Mouse (Mus musculus): ENCODE results near the gene Neurod2.

Gene Neurod2

DNA sequence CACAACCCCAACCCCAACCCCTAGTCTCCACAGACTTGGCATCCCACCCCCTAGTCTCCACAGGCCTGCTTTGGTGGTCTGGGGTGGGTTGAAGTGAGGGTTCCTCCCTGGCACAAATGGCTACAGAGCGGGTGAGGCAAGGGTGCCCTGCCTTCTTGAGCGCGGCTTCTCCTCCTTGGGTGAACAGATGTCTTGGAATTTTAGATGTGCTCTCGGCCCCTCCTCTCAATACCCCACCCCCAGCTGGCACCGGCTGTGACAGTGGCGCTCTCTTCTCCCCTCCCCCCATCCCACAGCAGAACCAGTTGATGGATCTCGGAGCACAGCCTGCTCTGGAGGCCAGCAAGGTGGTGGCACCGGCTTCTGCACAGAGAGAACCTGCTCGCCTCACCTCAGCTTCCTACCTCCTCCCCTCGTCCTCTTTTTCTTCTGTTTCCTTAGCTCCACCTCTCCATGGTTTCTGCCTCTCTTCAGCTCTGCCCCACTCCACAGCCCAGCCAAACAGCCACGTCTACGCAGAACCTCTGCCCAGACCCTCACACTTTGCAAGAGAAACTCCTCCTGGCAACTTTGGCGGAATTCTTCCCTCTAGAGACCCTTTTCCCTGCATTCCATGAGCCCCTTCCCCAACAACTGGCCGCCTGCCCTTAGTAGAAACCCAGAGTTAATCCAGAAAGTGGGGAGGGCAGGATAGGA lies 10.9 kb downstream of the Neurod2 start:
- WGBS, result 5% methylated on average over 14 of the region's 14 CpGs

DNA sequence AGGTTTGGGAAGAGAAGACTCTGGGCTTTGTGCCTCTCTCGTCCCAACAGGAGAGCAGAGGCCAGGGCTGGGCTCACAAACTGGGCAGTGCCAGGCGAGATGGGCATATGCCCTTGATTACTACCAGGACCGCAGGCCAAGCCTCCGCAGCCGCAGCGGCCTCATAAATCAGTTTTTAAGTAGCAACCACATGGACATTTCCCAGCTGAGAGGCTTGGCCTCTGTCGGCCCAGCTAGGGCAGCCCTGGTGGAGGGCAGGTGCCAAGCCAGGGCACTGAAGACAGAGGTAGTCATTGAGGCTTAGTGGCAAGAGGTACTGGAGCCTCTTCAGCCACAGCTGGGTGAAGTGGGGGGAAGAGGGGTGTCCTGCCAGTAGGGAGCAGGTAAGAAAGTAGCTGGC lies 12.0 kb downstream of the Neurod2 start:
- WGBS, result 38% methylated on average over 7 of the region's 7 CpGs

DNA sequence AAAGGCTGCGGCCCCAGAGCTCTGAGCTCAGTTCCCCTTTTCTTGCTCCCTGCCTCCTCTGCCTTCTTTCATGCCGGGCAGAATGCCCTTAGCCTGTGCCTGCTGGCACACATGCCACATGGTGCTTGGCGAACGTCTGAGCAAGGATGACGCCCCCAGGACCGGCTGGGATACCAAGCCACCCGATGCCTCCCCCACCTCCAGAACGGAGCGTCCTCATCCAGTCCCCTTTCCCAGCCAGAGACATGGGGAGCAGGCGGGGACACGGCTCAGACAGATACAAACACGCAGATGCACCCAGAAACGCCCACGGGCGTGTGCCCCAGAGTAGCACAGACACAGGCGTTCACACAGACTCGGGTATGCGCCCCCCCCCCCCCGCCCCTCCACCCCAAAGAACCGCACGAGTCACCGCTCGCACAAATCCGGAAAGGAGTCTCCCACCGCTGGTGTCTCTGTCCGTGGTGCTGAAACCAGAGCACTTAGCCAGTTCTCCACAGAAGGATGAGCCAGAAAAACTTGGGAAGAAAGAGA lies 15.6 kb downstream of the Neurod2 start:
- under 1% methylated on average over 26 of the region's 26 CpGs for WGBS

DNA sequence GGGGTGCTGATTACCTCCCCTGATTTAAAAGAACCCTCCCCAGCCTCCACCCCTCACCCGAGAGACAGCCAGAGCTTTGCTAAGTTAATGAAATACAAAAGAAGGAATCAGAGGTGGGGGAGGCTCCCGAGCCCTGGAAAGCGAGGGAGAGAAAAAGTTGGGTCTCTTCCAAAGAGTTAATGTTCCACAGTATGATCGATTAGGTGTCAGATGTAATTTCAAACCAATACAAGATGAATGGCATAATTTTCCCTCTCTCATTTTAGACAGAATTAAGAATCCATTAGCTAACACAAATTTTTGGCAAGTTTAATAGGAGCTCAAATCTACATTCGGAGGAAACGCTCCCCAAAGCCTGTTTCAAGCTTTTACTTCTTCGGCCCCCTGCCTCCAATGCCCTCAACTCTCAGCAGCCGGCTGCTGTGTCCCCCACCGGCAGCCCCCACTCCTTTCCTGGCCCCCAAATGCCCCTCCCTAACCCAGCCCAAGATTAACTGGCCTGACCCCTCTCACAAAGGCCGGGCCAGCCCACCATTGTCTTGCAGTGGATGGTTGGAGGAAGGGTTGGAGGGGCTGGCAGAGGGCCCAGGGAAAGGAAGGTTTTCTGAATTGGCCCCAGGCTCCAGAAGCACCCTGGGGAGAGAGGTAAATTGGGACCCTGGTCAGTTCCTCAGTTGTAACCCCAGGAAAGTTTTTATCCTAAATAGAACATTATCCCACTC lies 30.8 kb downstream of the Neurod2 start:
- WGBS, result 18% methylated on average over 10 of the region's 10 CpGs

DNA sequence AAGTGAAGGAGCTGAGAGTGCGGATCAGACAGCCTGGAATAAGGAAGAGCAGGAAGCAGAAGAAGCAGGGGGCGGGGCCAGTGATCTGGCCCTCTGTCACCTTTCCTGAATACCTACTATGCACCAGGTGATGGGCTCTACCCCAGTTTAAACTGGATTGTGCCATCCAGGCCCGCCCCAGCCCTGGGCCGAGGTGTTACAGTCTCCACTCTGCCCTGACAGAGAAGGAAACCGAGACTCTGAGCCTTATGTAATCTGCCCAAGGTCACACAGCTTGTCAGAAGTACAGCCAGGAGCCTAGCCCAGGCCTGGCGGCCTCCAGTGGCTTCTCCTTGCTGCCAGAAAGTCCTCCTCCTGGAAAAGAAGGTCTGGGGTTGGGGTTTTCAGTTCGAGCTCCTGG lies 31.7 kb downstream of the Neurod2 start:
- 43% methylated on average over 7 of the region's 7 CpGs for WGBS

DNA sequence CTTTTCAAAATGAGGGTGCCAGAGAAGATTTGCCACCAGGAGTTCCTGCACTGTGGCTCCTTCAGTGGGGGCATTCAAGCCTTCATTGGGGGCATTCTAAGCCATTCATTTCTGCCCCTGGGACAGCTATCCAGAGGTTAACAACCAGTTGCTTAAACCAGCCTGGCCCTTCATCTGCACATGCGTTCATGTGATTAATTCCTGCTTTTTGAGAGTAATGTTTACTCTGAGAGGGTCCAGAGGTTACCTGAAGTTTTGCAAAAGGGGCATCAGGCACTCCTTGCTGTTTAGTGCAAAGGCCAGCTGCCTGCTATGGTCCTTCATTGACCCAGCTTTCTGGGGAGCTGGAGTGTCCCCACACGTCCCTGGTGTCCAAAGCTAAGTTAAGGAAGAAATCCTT lies 32.5 kb downstream of the Neurod2 start:
- WGBS, result 85% methylated on average over 2 of the region's 2 CpGs

DNA sequence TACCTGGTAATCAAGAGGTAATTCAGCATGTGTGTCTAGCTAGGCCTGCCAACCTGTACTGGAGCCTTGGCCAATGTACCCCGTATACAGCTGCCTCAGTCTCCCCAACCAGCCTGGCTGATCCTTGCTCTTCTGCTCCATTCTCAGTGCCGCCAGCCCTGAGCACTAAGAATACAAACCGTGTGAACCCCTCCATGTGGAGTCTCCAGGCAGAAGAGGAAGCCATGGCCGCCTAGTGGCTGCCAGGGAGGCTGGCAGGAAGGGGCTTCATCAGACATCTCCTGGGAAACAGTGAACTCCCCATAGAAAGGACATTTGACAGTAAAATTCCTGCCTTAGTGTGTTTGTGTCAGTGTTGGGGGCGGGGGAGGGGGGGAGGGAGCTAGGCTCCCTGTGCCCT lies 33.2 kb downstream of the Neurod2 start:
- WGBS, result 10% methylated on average over 5 of the region's 5 CpGs

DNA sequence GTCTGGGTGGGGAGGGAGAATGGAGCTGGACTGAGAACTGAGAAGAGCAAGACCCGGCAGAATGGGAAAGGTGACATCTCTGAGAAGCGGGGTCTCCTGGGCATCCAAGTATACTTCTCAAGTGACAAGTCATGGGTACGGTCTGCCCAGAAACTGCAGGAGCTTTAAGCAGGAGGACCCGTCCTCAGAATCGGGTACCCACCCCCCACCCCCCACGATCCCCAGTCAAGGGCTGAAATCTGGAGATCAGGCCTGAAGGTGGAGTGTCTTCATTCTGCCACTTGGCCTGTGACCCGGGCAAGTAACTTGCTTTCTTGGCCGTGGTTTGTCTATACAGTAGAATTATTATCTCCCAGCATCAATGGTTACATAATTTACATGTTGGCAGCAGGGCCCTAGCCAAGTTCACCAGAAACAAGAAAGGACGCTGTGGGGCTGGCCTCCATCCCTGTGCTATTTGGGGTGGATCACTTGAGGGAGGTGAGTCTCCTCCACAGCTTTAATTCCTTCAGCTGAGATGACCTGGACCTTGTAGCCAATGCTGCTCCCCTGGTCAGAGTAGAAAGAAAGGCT lies 34.3 kb downstream of the Neurod2 start:
- whole genome bisulfite sequencing, result 5% methylated on average over 9 of the region's 9 CpGs

DNA sequence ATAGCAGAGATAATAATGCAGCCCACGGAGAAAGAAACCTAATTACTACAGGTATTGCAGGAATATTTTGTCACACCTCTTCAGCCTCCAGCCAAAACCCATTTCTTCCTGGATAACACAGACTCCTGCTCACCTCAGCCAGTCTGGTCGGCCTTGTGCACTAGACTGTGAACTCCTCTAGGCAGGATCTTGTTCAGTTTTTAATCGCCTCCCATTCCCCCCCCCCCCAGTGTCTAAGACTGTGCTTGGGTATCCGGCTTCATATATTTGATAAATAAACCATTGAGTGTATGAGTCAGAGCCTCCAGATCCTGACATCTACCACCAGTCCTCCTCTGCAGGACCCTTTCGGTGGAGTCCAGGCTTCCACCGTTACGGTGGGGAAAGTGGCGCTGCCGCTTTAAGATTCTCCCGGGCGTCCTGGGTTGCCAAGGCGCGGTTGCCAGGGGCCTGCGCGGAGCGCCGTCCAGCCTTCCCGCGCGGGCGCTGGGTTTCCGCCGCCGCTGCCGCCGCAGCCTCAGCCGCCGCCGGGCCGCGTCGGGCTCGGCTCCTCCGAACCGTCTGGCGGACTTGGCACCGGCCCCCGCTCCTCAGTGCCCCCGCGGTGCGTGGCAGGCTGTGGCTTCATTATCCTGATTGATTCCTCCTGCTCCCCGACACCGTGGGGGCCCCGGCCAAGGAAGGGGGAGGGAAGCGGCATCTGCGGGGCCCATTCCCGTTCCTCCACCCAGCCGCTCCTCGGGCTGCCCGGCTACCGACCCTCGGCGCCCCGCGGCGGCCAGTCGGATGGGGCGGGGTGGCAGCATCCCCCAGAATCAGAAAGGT lies 35.0 kb downstream of the Neurod2 start:
- 2% methylated on average over 58 of the region's 58 CpGs for WGBS

DNA sequence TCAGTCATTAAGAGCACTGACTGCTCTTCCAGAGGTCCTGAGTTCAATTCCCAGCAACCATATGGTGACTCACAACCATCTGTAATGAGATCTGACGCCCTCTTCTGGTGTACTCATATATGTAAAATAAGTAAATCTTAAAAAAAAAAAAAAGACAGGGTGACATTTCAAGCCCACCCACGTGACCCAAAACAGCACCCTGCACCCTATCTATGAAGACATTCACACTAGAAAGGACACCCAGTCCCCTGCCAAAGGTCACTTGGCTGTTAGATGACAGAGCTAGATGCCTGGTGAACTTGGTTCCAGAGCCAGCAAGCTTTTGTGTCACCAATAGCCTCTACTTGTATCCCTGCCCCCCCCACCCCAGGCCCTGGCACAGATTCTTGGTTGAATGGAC lies 36.4 kb downstream of the Neurod2 start:
- WGBS, result 33% methylated on average over 2 of the region's 2 CpGs

DNA sequence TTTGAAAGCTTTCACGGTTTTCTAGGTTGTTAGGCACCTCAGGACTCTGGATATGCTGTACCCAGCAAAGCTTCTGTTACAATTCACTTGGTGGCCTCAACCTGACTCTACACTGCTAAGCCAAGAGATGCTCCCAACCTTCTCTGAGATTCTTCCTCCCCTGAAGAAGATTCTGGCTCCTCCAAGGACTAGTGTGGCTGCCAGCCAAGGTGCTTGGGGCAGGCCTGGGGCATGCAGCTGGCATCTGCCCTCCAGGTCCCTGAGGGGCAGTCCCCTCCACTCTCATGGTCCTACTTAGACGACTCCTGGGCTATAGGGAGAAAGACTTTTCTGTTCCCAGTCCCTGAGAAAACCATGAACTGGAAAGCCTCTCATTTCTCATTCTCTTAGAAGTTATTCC lies 38.5 kb downstream of the Neurod2 start:
- 79% methylated on average over 2 of the region's 2 CpGs for WGBS

DNA sequence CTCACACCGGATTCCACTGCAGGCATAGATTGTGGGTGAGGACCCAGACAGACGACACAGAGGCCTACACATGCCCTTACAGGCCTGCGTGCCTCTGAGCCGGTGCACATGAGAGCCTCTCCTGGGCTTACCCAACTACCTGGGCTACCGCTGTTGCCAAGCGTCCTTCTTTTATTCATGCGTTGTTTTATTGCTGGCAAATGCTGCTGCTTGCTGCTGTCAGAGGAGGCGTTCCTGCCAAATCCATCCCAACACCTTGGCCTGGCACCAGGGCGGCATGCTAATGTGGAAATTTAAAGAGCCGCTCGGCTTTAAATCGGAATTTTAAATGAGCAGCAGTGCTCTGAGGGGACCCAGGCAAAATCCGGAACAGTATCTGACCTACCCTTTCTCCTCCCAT lies 39.6 kb downstream of the Neurod2 start:
- WGBS, result 37% methylated on average over 13 of the region's 13 CpGs

DNA sequence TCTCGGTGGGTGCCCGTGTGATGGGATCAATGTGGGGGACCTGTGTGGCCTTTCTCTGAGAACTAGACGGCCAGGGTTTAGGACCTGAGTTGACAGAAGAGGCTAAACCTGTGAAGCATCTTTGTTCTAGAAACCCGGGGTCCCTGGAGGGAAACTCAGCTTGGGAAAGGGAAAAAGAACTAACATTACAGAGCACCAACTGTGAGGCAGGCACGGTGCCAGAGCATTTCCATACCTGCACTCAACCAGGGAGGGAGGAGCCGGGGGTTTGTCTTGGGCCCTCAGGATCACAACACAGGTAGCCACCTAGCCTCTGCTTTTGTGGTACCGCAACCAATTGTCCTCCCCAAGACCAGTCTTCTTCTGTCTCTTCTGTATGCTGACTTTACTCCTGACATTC lies 41.5 kb downstream of the Neurod2 start:
- WGBS, result 37% methylated on average over 7 of the region's 7 CpGs

DNA sequence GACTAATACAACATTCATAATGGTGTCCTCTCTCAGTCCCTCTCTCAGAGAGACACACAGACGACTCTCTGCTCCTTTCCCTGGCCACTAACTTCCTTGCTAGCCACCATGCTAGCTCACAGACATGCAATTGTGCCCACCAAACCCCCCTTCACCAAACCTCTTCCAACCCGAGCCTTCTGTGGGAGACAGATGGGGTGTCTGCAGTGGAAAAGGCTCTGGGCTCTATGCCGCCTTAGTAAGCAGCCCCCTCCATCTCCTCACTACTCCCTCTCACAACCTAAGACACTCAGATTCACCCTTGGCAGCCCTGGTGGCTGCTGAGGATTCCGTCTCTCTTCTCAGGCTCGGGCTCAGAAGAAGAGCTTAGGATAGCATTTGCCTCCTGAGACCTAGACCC lies 41.9 kb downstream of the Neurod2 start:
- WGBS, result 30% methylated on average over 5 of the region's 5 CpGs

DNA sequence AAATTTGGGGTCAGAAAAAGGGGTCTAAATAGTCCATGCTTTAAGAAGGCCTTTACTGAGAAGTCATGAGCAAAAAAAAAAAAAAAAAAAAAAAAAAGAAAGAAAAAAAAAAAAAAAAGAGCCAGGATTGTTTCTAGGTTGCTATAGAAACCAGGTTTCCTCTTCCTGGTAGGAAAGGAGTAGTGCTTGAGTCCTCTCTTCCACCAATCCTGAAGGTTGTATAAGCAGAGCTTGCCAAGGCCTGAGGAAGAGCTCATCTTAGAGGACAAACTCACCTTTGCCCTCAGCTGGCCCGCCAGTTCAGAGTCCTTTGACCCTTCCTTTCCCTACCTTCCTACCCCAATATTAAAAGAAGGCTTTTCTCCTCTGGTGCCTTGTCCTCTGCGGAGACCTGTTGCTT lies 44.1 kb downstream of the Neurod2 start:
- WGBS, result 52% methylated on average over 2 of the region's 2 CpGs

DNA sequence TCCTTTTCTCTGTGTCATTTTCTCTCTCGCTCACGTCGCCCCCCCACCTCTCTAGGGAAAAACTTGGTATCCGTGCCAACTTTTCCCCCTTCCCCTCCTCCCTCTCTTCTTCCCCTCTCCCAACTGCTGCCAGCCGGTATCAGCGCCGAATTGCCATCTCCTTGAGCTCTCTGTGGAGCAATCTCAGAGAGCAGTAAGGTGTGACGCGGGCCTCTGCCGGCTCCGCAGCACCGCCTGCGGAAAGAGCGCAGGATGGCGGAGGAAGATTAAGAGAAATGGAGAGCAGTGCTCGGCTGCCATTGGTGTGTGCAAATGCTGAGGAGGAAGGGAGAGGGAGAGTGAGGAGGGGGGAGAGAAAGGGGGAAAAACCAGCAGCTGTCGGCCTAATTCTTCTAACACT lies 45.2 kb downstream of the Neurod2 start:
- WGBS, result 3% methylated on average over 14 of the region's 17 CpGs

DNA sequence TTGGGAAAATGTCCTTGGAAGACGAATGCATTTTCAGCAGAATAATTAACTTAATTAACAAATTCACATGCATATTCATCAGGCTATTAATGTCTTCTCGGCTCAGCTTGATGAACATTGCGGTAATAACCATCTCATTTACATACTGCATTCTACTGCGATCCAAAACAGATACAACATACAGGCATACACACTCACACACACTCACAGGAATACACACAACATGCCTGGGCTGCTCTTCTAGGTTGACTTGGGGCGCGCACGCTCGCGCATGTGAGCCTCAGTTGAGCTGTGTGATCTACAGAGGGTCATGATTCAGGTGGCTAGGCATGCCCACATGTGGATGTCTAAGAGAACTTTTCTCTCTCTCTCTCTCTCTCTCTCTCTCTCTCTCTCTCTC lies 45.7 kb downstream of the Neurod2 start:
- WGBS, result 17% methylated on average over 9 of the region's 9 CpGs

All from cerebral cortex, adult 2 months (tissue).